ENCODE assay signal across 9 mouse cellular contexts in genomic region chr4:58400861-58401341, GRCm38 (mm10).
DNase-seq lines count a peak whose midpoint lies in the region; ATAC-seq and TF ChIP-seq lines count a peak whose summit lies in the region.
"Had no signal": no experiment of that assay in that cellular context is flagged by ENCODE, and none has a peak within 500 bp of the region (broad histone marks: within the 10 kb centered on the region; RNA-seq: fewer than 3 reads in every experiment).

No protein-coding gene starts in this region.

- no peaks in the 10 kb centered on the region for H3K4me1 ChIP-seq in hindbrain, postnatal 0 days (ENCODE audit: insufficient read depth, low read length)
- no peaks in the 10 kb centered on the region for H3K4me1 ChIP-seq in hindbrain, embryonic 12.5 days
- H3K4me1 ChIP-seq in embryonic fibroblast, embryonic 13.5 days (ENCODE audit: control insufficient read depth, insufficient read depth, low read length): peaks cover 13% of the 10 kb centered on the region
- no peaks in the 10 kb centered on the region for H3K4me1 ChIP-seq in lung, postnatal 0 days (ENCODE audit: insufficient read depth, low read depth, low read length)
- no peaks in the 10 kb centered on the region for H3K4me1 ChIP-seq in liver, postnatal 0 days (ENCODE audit: insufficient read depth)
- H3K4me1 ChIP-seq: neural tube, embryonic 12.5 days had no signal

- H3K4me3 ChIP-seq in hindbrain, postnatal 0 days (ENCODE audit: low read length): no peak overlapping the region
- no peak overlapping the region for H3K4me3 ChIP-seq in hindbrain, embryonic 12.5 days
- H3K4me3 ChIP-seq in embryonic fibroblast, embryonic 13.5 days (ENCODE audit: insufficient read depth, low read length): no peak overlapping the region
- H3K4me3 ChIP-seq in lung, postnatal 0 days (ENCODE audit: low read depth, low read length): no peak overlapping the region
- H3K4me3 ChIP-seq in liver, postnatal 0 days (ENCODE audit: low read depth, low read length): no peak overlapping the region
- H3K4me3 ChIP-seq: neural tube, embryonic 12.5 days had no signal

- 71% methylated on average over 12 of the region's 12 CpGs for WGBS in hindbrain, postnatal 0 days
- 89% methylated on average over 12 of the region's 12 CpGs for WGBS in hindbrain, embryonic 12.5 days
- WGBS in lung, postnatal 0 days: 49% methylated on average over 12 of the region's 12 CpGs
- WGBS in liver, postnatal 0 days (ENCODE audit: insufficient replicate concordance): 88% methylated on average over 12 of the region's 12 CpGs

- H3K9me3 ChIP-seq in hindbrain, postnatal 0 days (ENCODE audit: low read length): no peaks in the 10 kb centered on the region
- no peaks in the 10 kb centered on the region for H3K9me3 ChIP-seq in hindbrain, embryonic 12.5 days (replicated peaks)
- H3K9me3 ChIP-seq in lung, postnatal 0 days (ENCODE audit: low read length): no peaks in the 10 kb centered on the region
- no peaks in the 10 kb centered on the region for H3K9me3 ChIP-seq in liver, postnatal 0 days (ENCODE audit: low read length)
- H3K9me3 ChIP-seq: neural tube, embryonic 12.5 days had no signal

- no peaks in the 10 kb centered on the region for H3K36me3 ChIP-seq in hindbrain, postnatal 0 days (ENCODE audit: insufficient read depth, low read length)
- no peaks in the 10 kb centered on the region for H3K36me3 ChIP-seq in hindbrain, embryonic 12.5 days
- no peaks in the 10 kb centered on the region for H3K36me3 ChIP-seq in lung, postnatal 0 days (ENCODE audit: insufficient read depth, low read length)
- H3K36me3 ChIP-seq in liver, postnatal 0 days (replicated peaks; ENCODE audit: insufficient read depth, low read length): no peaks in the 10 kb centered on the region
- H3K36me3 ChIP-seq: neural tube, embryonic 12.5 days had no signal

- H3K27ac ChIP-seq in hindbrain, postnatal 0 days: no peak overlapping the region
- H3K27ac ChIP-seq in hindbrain, embryonic 12.5 days: no peak overlapping the region
- peak overlapping the region; percentile 82 for H3K27ac ChIP-seq in embryonic fibroblast, embryonic 13.5 days (ENCODE audit: insufficient read depth, low read length)
- H3K27ac ChIP-seq in lung, postnatal 0 days (ENCODE audit: low read length): no peak overlapping the region
- H3K27ac ChIP-seq in liver, postnatal 0 days (ENCODE audit: low read depth): no peak overlapping the region
- H3K27ac ChIP-seq: neural tube, embryonic 12.5 days had no signal

- TF ChIP-seq EP300 in lung, postnatal 0 days (IDR thresholded peaks at IDR 0.05): no peak
- no peak for TF ChIP-seq EP300 in liver, postnatal 0 days (IDR thresholded peaks at IDR 0.05; ENCODE audit: low read depth)

- H3K27me3 ChIP-seq in hindbrain, postnatal 0 days (ENCODE audit: insufficient read depth, low read length): no peaks in the 10 kb centered on the region
- no peaks in the 10 kb centered on the region for H3K27me3 ChIP-seq in hindbrain, embryonic 12.5 days
- no peaks in the 10 kb centered on the region for H3K27me3 ChIP-seq in lung, postnatal 0 days (replicated peaks; ENCODE audit: insufficient read depth, low read length)
- no peaks in the 10 kb centered on the region for H3K27me3 ChIP-seq in liver, postnatal 0 days (ENCODE audit: insufficient read depth, low read length)
- H3K27me3 ChIP-seq: neural tube, embryonic 12.5 days had no signal

- no peak overlapping the region for H3K9ac ChIP-seq in hindbrain, postnatal 0 days (replicated peaks; ENCODE audit: low read length)
- no peak overlapping the region for H3K9ac ChIP-seq in hindbrain, embryonic 12.5 days
- no peak overlapping the region for H3K9ac ChIP-seq in lung, postnatal 0 days (replicated peaks; ENCODE audit: low read depth)
- H3K9ac ChIP-seq in liver, postnatal 0 days (replicated peaks): no peak overlapping the region
- H3K9ac ChIP-seq: neural tube, embryonic 12.5 days had no signal

- DNase-seq in hindbrain, postnatal 0 days (ENCODE audit: low spot score): peak; percentile 73
- peak; percentile 40 to 44 for DNase-seq in heart, postnatal 36 days
- DNase-seq in lung, postnatal 0 days (ENCODE audit: low spot score): peak; percentile 58
- no peak for DNase-seq in liver, postnatal 0 days
- DNase-seq in kidney, adult 9 months: no peak

- H3K4me2 ChIP-seq in hindbrain, postnatal 0 days (ENCODE audit: low read depth, low read length): no peak overlapping the region
- H3K4me2 ChIP-seq in hindbrain, embryonic 12.5 days (replicated peaks): no peak overlapping the region
- no peak overlapping the region for H3K4me2 ChIP-seq in lung, postnatal 0 days (replicated peaks; ENCODE audit: low read depth, low read length)
- H3K4me2 ChIP-seq in liver, postnatal 0 days (ENCODE audit: low read depth, low read length): no peak overlapping the region
- H3K4me2 ChIP-seq: neural tube, embryonic 12.5 days had no signal

- ATAC-seq in hindbrain, postnatal 0 days: peak; percentile 76
- no peak for ATAC-seq in hindbrain, embryonic 12.5 days (ENCODE audit: low FRiP score)
- peak; percentile 75 for ATAC-seq in lung, postnatal 0 days
- ATAC-seq in liver, postnatal 0 days: no peak
- ATAC-seq in megakaryocyte-erythroid progenitor cell, adult 5-6 weeks (replicated peaks; ENCODE audit: low FRiP score, low TSS enrichment, poor library complexity, severe bottlenecking): no peak

- intact Hi-C loops in heart, postnatal 36 days (cut with DNase I): no loop called here

- TF ChIP-seq CTCF in hindbrain, postnatal 0 days (IDR thresholded peaks at IDR 0.05; ENCODE audit: low read depth): no peak
- TF ChIP-seq CTCF in embryonic fibroblast, embryonic 13.5 days (IDR thresholded peaks at IDR 0.05; ENCODE audit: borderline replicate concordance, insufficient read depth, low read length): no peak
- TF ChIP-seq CTCF in lung, postnatal 0 days (IDR thresholded peaks at IDR 0.05): no peak
- TF ChIP-seq CTCF in liver, postnatal 0 days (IDR thresholded peaks at IDR 0.05; ENCODE audit: low read depth): no peak

- TF ChIP-seq POLR2A in embryonic fibroblast, embryonic 13.5 days (IDR thresholded peaks at IDR 0.05; ENCODE audit: low read depth, low read length): no peak

Comparison
In these comparisons a context has a peak if more than half of its experiments do, and no peak if none do; other contexts are left out.
1. ATAC-seq: peak in hindbrain, postnatal 0 days (single experiment) and lung, postnatal 0 days (single experiment); none in hindbrain, embryonic 12.5 days (single experiment), liver, postnatal 0 days (single experiment) and megakaryocyte-erythroid progenitor cell, adult 5-6 weeks (single experiment).
2. DNase-seq: peak in hindbrain, postnatal 0 days (single experiment), heart, postnatal 36 days (2 of 2) and lung, postnatal 0 days (single experiment); none in liver, postnatal 0 days (single experiment) and kidney, adult 9 months (single experiment).